ENCODE assay signal across 8 mouse cellular contexts in the genomic region with DNA sequence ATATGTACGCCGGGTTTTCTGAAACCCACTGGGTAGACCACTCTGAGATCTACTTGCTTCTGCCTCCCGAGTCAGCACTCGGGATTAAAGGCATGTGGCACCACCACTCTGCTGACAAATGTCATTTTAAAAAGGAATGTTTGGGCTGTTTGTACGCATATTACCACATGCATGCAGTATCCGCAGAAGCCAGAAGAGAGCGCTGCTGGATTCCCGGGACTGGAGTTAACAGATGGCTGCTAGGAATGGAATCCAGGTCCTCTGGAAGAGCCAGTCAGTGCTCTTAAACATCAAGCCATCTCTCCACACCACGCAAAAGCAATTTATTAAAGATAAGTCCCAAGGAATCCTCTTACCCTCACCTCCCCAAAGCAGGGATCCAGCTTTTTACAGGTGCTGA. TPM values are rescaled to one million over a fixed set of nuclear protein-coding genes. Genes with fewer than 3 reads are reported as not detected.
DNase-seq lines count a peak whose midpoint lies in the region; ATAC-seq and TF ChIP-seq lines count a peak whose summit lies in the region.
"Had no signal": no experiment of that assay in that cellular context is flagged by ENCODE, and none has a peak within 500 bp of the region (broad histone marks: within the 10 kb centered on the region; RNA-seq: fewer than 3 reads in every experiment).

No protein-coding gene starts in this region.

- no peak overlapping the region for H3K27ac ChIP-seq in kidney, embryonic 14.5 days (ENCODE audit: low read depth, low read length)
- no peak overlapping the region for H3K27ac ChIP-seq in lung, postnatal 0 days (ENCODE audit: low read length)
- H3K27ac ChIP-seq: embryonic facial prominence, embryonic 12.5 days had no signal

- H3K36me3 ChIP-seq in kidney, embryonic 14.5 days (ENCODE audit: control insufficient read depth, insufficient read depth, low read length): peaks cover 20% of the 10 kb centered on the region
- H3K36me3 ChIP-seq in lung, postnatal 0 days (ENCODE audit: insufficient read depth, low read length): peaks cover 14% of the 10 kb centered on the region; the same call in 1 of the 2 replicates

- H3K4me1 ChIP-seq in kidney, embryonic 14.5 days (ENCODE audit: control insufficient read depth, insufficient read depth, low read length): no peaks in the 10 kb centered on the region
- no peaks in the 10 kb centered on the region for H3K4me1 ChIP-seq in lung, postnatal 0 days (ENCODE audit: insufficient read depth, low read depth, low read length)
- H3K4me1 ChIP-seq: embryonic facial prominence, embryonic 12.5 days had no signal

- no peak for TF ChIP-seq EP300 in lung, postnatal 0 days (IDR thresholded peaks at IDR 0.05)

- no peak overlapping the region for H3K9ac ChIP-seq in kidney, embryonic 14.5 days (ENCODE audit: low read depth, low read length)
- H3K9ac ChIP-seq in lung, postnatal 0 days (replicated peaks; ENCODE audit: low read depth): no peak overlapping the region
- H3K9ac ChIP-seq: embryonic facial prominence, embryonic 12.5 days had no signal

- H3K27me3 ChIP-seq in kidney, embryonic 14.5 days (ENCODE audit: control insufficient read depth, insufficient read depth, low read length): no peaks in the 10 kb centered on the region
- 0 out of 2 replicates have a peak, but pooled peaks cover 3% of the 10 kb centered on the region for H3K27me3 ChIP-seq in lung, postnatal 0 days (replicated peaks; ENCODE audit: insufficient read depth, low read length)
- H3K27me3 ChIP-seq: embryonic facial prominence, embryonic 12.5 days had no signal

- no peak overlapping the region for H3K4me2 ChIP-seq in kidney, embryonic 14.5 days (replicated peaks; ENCODE audit: low read depth, low read length)
- no peak overlapping the region for H3K4me2 ChIP-seq in lung, postnatal 0 days (replicated peaks; ENCODE audit: low read depth, low read length)
- H3K4me2 ChIP-seq: embryonic facial prominence, embryonic 12.5 days had no signal

- WGBS in kidney, embryonic 14.5 days: 77% methylated on average over 9 of the region's 9 CpGs
- 61% methylated on average over 9 of the region's 9 CpGs for WGBS in lung, postnatal 0 days

- H3K9me3 ChIP-seq in kidney, embryonic 14.5 days (ENCODE audit: control insufficient read depth, low read length): no peaks in the 10 kb centered on the region
- H3K9me3 ChIP-seq in lung, postnatal 0 days (ENCODE audit: low read length): no peaks in the 10 kb centered on the region
- H3K9me3 ChIP-seq: embryonic facial prominence, embryonic 12.5 days had no signal

- H3K4me3 ChIP-seq in kidney, embryonic 14.5 days (ENCODE audit: low read length): no peak overlapping the region
- no peak overlapping the region for H3K4me3 ChIP-seq in lung, postnatal 0 days (ENCODE audit: low read depth, low read length)
- H3K4me3 ChIP-seq: embryonic facial prominence, embryonic 12.5 days had no signal

- no peak for ATAC-seq in kidney, embryonic 14.5 days (ENCODE audit: low FRiP score, low TSS enrichment)
- no peak for ATAC-seq in lung, postnatal 0 days

- TF ChIP-seq CTCF in lung, postnatal 0 days (IDR thresholded peaks at IDR 0.05): peak; percentile 54

- peak; percentile 43 for DNase-seq in kidney, adult 18-20 months
- DNase-seq in urinary bladder, postnatal 14 days (ENCODE audit: low spot score): peak; percentile 57
- DNase-seq in urinary bladder, postnatal 4 days (ENCODE audit: low spot score in 2 of 2): no peak
- peak; percentile 34 to 52 for DNase-seq in cerebellum, adult 18-20 months
- DNase-seq in lung, postnatal 0 days (ENCODE audit: low spot score): peak; percentile 37
- DNase-seq in urinary bladder, postnatal 25 days (ENCODE audit: low spot score): no peak

RNA-seq across cellular contexts. Expression of gene Ythdf2, which starts 31.4 kb away (rescaled TPM):
- 104 and 133 TPM in 2 replicates for polyA plus RNA-seq in kidney, embryonic 14.5 days (2014; fragmentation: Nextera tagmentation; extraction: Ambion mirVana)
- 55.3 and 60.4 TPM in 2 replicates for polyA plus RNA-seq in lung, postnatal 0 days (2015; fragmentation: Nextera tagmentation; extraction: Ambion mirVana)

RNA-seq across cellular contexts. Expression of gene Oprd1, which starts 36.4 kb away (rescaled TPM):
- polyA plus RNA-seq in kidney, embryonic 14.5 days (2014; fragmentation: Nextera tagmentation; extraction: Ambion mirVana): 0.09 and 0.30 TPM in 2 replicates
- polyA plus RNA-seq in lung, postnatal 0 days (2015; fragmentation: Nextera tagmentation; extraction: Ambion mirVana): not detected in 2 replicates

Comparison
In these comparisons a context has a peak if more than half of its experiments do, and no peak if none do; other contexts are left out.
1. DNase-seq: peak in kidney, adult 18-20 months (single experiment), urinary bladder, postnatal 14 days (single experiment), cerebellum, adult 18-20 months (2 of 2) and lung, postnatal 0 days (single experiment); none in urinary bladder, postnatal 4 days (0 of 2) and urinary bladder, postnatal 25 days (single experiment).